Mouse (Mus musculus) G1E-ER4 (cell line): Measurements from ENCODE around the gene Tbc1d10b. TPM values are rescaled to one million over a fixed set of nuclear protein-coding genes. Genes with fewer than 3 reads are reported as not detected.
A peak's percentile ranks its signal among the peaks of the same experiment; 100 is the strongest.

ENCODE experiments used
- GATA1 ChIP-seq: IDR thresholded peaks from one replicate; pipeline ENCODE4 v1.8.0; 2012; ENCODE audit warnings: low read length, inconsistent platforms
- polyA plus RNA-seq: library from polyadenylated mRNA; stranded (reverse); fragments of >175 nt; gene quantifications from 2 replicates; pipeline ENCODE4 v1.2.3, GENCODE M21; 2012

The Tbc1d10b gene
- polyA plus RNA-seq, 1 experiment, result 62.5 TPM

- no peak for TF ChIP-seq GATA1
Measured at GRCm38 (mm10) chr7:127192989-127193388, 15.3 kb downstream of the Tbc1d10b start.

GRCm38 (mm10) chr7:127190672-127191071 is 17.6 kb downstream of the Tbc1d10b start:
- no peak for TF ChIP-seq GATA1

- no peak for TF ChIP-seq GATA1
Measured at GRCm38 (mm10) chr7:127188305-127189276, 19.7 kb downstream of the Tbc1d10b start.

- TF ChIP-seq GATA1, result no peak
Measured at GRCm38 (mm10) chr7:127187351-127187750, 20.9 kb downstream of the Tbc1d10b start.

GRCm38 (mm10) chr7:127185601-127186000 is 22.7 kb downstream of the Tbc1d10b start:
- TF ChIP-seq GATA1, result no peak

GRCm38 (mm10) chr7:127184720-127185119 is 23.5 kb downstream of the Tbc1d10b start:
- no peak for TF ChIP-seq GATA1

GRCm38 (mm10) chr7:127183828-127184227 is 24.4 kb downstream of the Tbc1d10b start:
- TF ChIP-seq GATA1, result no peak

- TF ChIP-seq GATA1, result peak; percentile 98
Measured at GRCm38 (mm10) chr7:127183345-127183744, 24.9 kb downstream of the Tbc1d10b start.

GRCm38 (mm10) chr7:127180783-127181182 is 27.5 kb downstream of the Tbc1d10b start:
- no peak for TF ChIP-seq GATA1

GRCm38 (mm10) chr7:127176937-127177336 is 31.3 kb downstream of the Tbc1d10b start:
- no peak for TF ChIP-seq GATA1

GRCm38 (mm10) chr7:127166501-127166900 is 41.8 kb downstream of the Tbc1d10b start:
- no peak for TF ChIP-seq GATA1

GRCm38 (mm10) chr7:127165607-127166493 is 42.4 kb downstream of the Tbc1d10b start:
- no peak for TF ChIP-seq GATA1

- TF ChIP-seq GATA1, result no peak
Measured at GRCm38 (mm10) chr7:127164002-127164401, 44.3 kb downstream of the Tbc1d10b start.

- TF ChIP-seq GATA1, result no peak
Measured at GRCm38 (mm10) chr7:127162546-127162945, 45.7 kb downstream of the Tbc1d10b start.

GRCm38 (mm10) chr7:127157548-127157947 is 50.7 kb downstream of the Tbc1d10b start:
- no peak for TF ChIP-seq GATA1

GRCm38 (mm10) chr7:127153477-127153876 is 54.8 kb downstream of the Tbc1d10b start:
- no peak for TF ChIP-seq GATA1

- TF ChIP-seq GATA1, result no peak
Measured at GRCm38 (mm10) chr7:127152464-127152863, 55.8 kb downstream of the Tbc1d10b start.
